ENCODE assay signal across 9 mouse cellular contexts in genomic region chr16:95770402-95770801, GRCm38 (mm10).
DNase-seq lines count a peak whose midpoint lies in the region; ATAC-seq and TF ChIP-seq lines count a peak whose summit lies in the region.
"Had no signal": no experiment of that assay in that cellular context is flagged by ENCODE, and none has a peak within 500 bp of the region (broad histone marks: within the 10 kb centered on the region; RNA-seq: fewer than 3 reads in every experiment).

No protein-coding gene starts in this region.

- no peaks in the 10 kb centered on the region for H3K27me3 ChIP-seq in embryonic facial prominence, embryonic 12.5 days
- no peaks in the 10 kb centered on the region for H3K27me3 ChIP-seq in embryonic facial prominence, embryonic 10.5 days (replicated peaks; ENCODE audit: low read depth, poor library complexity, severe bottlenecking)
- H3K27me3 ChIP-seq in lung, embryonic 15.5 days = no peaks in the 10 kb centered on the region
- no peaks in the 10 kb centered on the region for H3K27me3 ChIP-seq in limb, embryonic 15.5 days

- H3K4me3 ChIP-seq in embryonic facial prominence, embryonic 12.5 days = no peak overlapping the region
- H3K4me3 ChIP-seq in embryonic facial prominence, embryonic 10.5 days = no peak overlapping the region
- H3K4me3 ChIP-seq in lung, embryonic 15.5 days = no peak overlapping the region
- H3K4me3 ChIP-seq in limb, embryonic 15.5 days = no peak overlapping the region
- no peak overlapping the region for H3K4me3 ChIP-seq in gastrocnemius, adult 2 months
- H3K4me3 ChIP-seq: erythroblast, embryonic 14.5 days had no signal

- intact Hi-C loops in gastrocnemius, adult 2 months (cut with DNase I) = no loop called here

- no peaks in the 10 kb centered on the region for H3K9me3 ChIP-seq in embryonic facial prominence, embryonic 12.5 days
- H3K9me3 ChIP-seq in embryonic facial prominence, embryonic 10.5 days = no peaks in the 10 kb centered on the region
- H3K9me3 ChIP-seq in lung, embryonic 15.5 days = no peaks in the 10 kb centered on the region
- no peaks in the 10 kb centered on the region for H3K9me3 ChIP-seq in limb, embryonic 15.5 days

- H3K4me1 ChIP-seq in embryonic facial prominence, embryonic 12.5 days = 0 out of 2 replicates have a peak, but pooled peaks cover 5% of the 10 kb centered on the region
- H3K4me1 ChIP-seq in embryonic facial prominence, embryonic 10.5 days = peaks cover 10% of the 10 kb centered on the region
- peaks cover 27% of the 10 kb centered on the region for H3K4me1 ChIP-seq in lung, embryonic 15.5 days
- peaks cover 11% of the 10 kb centered on the region for H3K4me1 ChIP-seq in limb, embryonic 15.5 days

- no peak for TF ChIP-seq CTCF in gastrocnemius, adult 2 months (IDR thresholded peaks at IDR 0.05)

- H3K4me2 ChIP-seq in embryonic facial prominence, embryonic 12.5 days (replicated peaks) = no peak overlapping the region
- H3K4me2 ChIP-seq in lung, embryonic 15.5 days = no peak overlapping the region
- H3K4me2 ChIP-seq in limb, embryonic 15.5 days = no peak overlapping the region

- no peaks in the 10 kb centered on the region for H3K36me3 ChIP-seq in embryonic facial prominence, embryonic 12.5 days
- H3K36me3 ChIP-seq in embryonic facial prominence, embryonic 10.5 days (replicated peaks) = no peaks in the 10 kb centered on the region
- H3K36me3 ChIP-seq in lung, embryonic 15.5 days = no peaks in the 10 kb centered on the region
- H3K36me3 ChIP-seq in limb, embryonic 15.5 days = no peaks in the 10 kb centered on the region

- ATAC-seq in embryonic facial prominence, embryonic 12.5 days (ENCODE audit: insufficient number of reproducible peaks, insufficient read depth, low FRiP score, low TSS enrichment) = 0 out of 2 replicates have a peak, but pooled peaks have one; percentile 29
- ATAC-seq in lung, embryonic 15.5 days (ENCODE audit: borderline replicate concordance, extremely low read depth, low FRiP score, low TSS enrichment) = peak; percentile 8; the same call in 1 of the 2 replicates
- ATAC-seq in limb, embryonic 15.5 days (ENCODE audit: insufficient number of reproducible peaks, low FRiP score, low TSS enrichment, low read depth) = no peak

- no peak overlapping the region for H3K27ac ChIP-seq in embryonic facial prominence, embryonic 12.5 days
- H3K27ac ChIP-seq in embryonic facial prominence, embryonic 10.5 days (replicated peaks) = no peak overlapping the region
- no peak overlapping the region; the same call in 1 of the 2 replicates for H3K27ac ChIP-seq in lung, embryonic 15.5 days
- H3K27ac ChIP-seq in limb, embryonic 15.5 days = peak overlapping the region; percentile 14; the same call in 1 of the 2 replicates
- H3K27ac ChIP-seq in gastrocnemius, adult 2 months = no peak overlapping the region

- no peak overlapping the region for H3K9ac ChIP-seq in embryonic facial prominence, embryonic 12.5 days
- H3K9ac ChIP-seq in lung, embryonic 15.5 days = no peak overlapping the region
- H3K9ac ChIP-seq in limb, embryonic 15.5 days = no peak overlapping the region

- DNase-seq in embryonic facial prominence, embryonic 10.5 days (ENCODE audit: low spot score) = no peak
- no peak for DNase-seq in lung, postnatal 14 days
- peak; percentile 57 for DNase-seq in brain, adult 2 months (ENCODE audit: low read depth, low spot score)
- no peak for DNase-seq in gastrocnemius, adult 2 months
- DNase-seq in kidney, adult 9 months = no peak
